Mouse (Mus musculus) ovary, postnatal 14 days (tissue): ENCODE measurements around the gene Dthd1.
A peak's percentile ranks its signal among the peaks of the same experiment; 100 is the strongest.

Source experiments
- DNase-seq: peaks from one replicate; pipeline ENCODE4 v3.0.0; 2022; ENCODE audit warnings: low spot score

The Dthd1 gene

GRCm38 (mm10) chr5:62813402-62814071 is at the start of gene Dthd1:
Dthd1 (plus strand) TSS chr5:62813823.
- no peak for DNase-seq

GRCm38 (mm10) chr5:62764161-62764560 is 49.5 kb upstream of the Dthd1 start:
- no peak for DNase-seq

- no peak for DNase-seq
These were observed 48.2 kb upstream of the Dthd1 start for GRCm38 (mm10) chr5:62765459-62765783.

GRCm38 (mm10) chr5:62765784-62766701 is 47.6 kb upstream of the Dthd1 start, which contains the start of gene Arap2:
Arap2 (minus strand) TSS chr5:62766159.
- peak; percentile 47 for DNase-seq

GRCm38 (mm10) chr5:62771775-62772599 is 41.6 kb upstream of the Dthd1 start:
- no peak for DNase-seq

- no peak for DNase-seq
These were observed 35.8 kb upstream of the Dthd1 start for GRCm38 (mm10) chr5:62777804-62778203.

GRCm38 (mm10) chr5:62778682-62779081 is 34.9 kb upstream of the Dthd1 start:
- DNase-seq, result no peak

GRCm38 (mm10) chr5:62786809-62787208 is 26.8 kb upstream of the Dthd1 start:
- DNase-seq, result no peak

- no peak for DNase-seq
These were observed 22.6 kb upstream of the Dthd1 start for GRCm38 (mm10) chr5:62790921-62791564.

- no peak for DNase-seq
These were observed 20.8 kb upstream of the Dthd1 start for GRCm38 (mm10) chr5:62792776-62793175.

GRCm38 (mm10) chr5:62814072-62814414 is 420 bp downstream of the Dthd1 start:
- no peak for DNase-seq

- DNase-seq, result no peak
These were observed 2.1 kb downstream of the Dthd1 start for GRCm38 (mm10) chr5:62815741-62816140.

GRCm38 (mm10) chr5:62819567-62819966 is 5.9 kb downstream of the Dthd1 start:
- DNase-seq, result no peak

- DNase-seq, result no peak
These were observed 7.0 kb downstream of the Dthd1 start for GRCm38 (mm10) chr5:62820363-62821271.

- no peak for DNase-seq
These were observed 29.5 kb downstream of the Dthd1 start for GRCm38 (mm10) chr5:62842955-62843730.

GRCm38 (mm10) chr5:62846571-62847131 is 33.0 kb downstream of the Dthd1 start:
- no peak for DNase-seq

GRCm38 (mm10) chr5:62851337-62851736 is 37.7 kb downstream of the Dthd1 start:
- DNase-seq, result no peak

GRCm38 (mm10) chr5:62854361-62854844 is 40.8 kb downstream of the Dthd1 start:
- no peak for DNase-seq

GRCm38 (mm10) chr5:62857502-62857901 is 43.9 kb downstream of the Dthd1 start:
- DNase-seq, result no peak

- DNase-seq, result no peak
These were observed 44.7 kb downstream of the Dthd1 start for GRCm38 (mm10) chr5:62858282-62858681.
